Mouse (Mus musculus): ENCODE measurements around the gene Tmem11. TPM values are rescaled to one million over a fixed set of nuclear protein-coding genes. Genes with fewer than 3 reads are reported as not detected.
A peak's percentile ranks its signal among the peaks of the same experiment; 100 is the strongest.

Gene Tmem11
- polyA plus RNA-seq, 1 experiment: 39.8 TPM

DNA sequence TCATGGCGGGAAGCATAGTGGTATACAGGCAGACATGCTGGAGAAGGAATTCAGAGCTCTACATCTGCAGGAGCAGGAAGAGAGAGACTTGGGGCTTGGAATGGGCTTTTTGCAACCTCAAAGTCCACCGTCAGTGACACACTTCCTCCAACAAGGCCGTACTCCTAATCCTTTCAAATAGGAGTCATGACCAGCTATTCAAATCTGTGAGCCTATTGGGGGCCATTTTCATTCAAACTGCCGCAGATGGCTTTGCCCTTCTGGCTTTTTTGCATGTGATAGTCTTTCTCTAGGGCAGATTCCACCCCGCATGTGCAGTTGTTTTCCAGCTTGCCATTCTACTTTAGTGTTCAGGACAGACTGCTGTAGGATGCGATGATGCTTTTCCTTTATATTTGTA, 42.2 kb downstream of the Tmem11 start:
- DNase-seq (ENCODE audit: extremely low spot score in 1 of 2, low spot score in 1 of 2): no peak

- DNase-seq (ENCODE audit: extremely low spot score in 1 of 2, low spot score in 1 of 2): peak; percentile 91 to 97
These were observed 48.5 kb downstream of the Tmem11 start, which contains the start of gene Dhrs7b for GRCm38 (mm10) chr11:60830433-60831052. Gene Dhrs7b, plus strand, starts transcription at chr11:60830631.

DNA sequence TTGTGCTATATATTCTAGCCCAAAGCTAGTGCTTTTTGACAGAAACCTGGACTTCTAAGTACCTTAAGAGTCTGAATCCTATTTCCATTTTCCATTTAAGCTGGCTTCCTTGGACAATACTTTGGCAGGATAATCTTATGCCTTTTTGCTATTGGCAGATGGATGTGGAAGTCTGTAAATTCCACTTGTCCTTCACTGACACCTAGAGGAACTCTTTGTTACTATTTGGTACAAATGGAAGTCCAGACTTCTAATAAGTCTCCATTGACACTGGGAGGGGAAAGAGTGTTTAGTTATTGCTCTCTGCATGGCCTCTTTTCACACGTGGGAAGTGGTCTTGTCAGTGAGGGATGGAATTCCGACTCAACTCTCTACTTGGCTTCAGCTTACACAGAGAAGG, 50.2 kb downstream of the Tmem11 start:
- no peak for DNase-seq (ENCODE audit: extremely low spot score in 1 of 2, low spot score in 1 of 2)

DNA sequence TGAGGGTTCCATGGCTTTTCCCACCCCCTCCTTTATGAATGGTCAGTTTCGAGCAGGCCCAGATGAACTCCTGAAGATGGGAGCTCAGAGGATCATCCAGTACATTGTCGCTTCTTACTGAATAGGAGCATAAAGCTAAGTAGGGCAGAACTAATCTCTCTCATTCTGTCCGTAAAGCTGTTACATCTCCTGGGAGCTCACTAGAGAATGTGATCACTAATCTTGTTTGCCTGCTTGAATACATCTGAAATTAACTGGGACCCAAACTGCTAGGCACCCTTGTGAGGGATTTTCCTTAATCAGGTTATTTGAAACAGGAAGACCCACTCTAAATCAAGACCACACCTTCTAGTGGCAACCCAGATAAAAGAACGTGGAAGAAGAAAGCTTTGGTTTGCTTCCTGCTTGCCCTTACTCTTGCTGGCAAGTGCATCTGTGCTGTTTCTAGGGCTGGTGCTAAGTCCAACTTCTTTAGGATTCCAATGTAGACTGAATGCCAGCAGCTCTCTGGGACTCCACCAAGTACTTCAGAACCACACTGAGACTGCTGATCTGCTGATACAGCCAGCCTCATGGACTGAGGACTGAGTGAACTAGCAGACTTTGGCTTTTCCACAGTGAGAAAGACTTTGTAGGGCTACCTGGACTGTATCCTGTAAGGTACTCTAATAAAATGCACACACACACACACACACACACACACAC, 51.7 kb downstream of the Tmem11 start:
- no peak for DNase-seq (ENCODE audit: extremely low spot score in 1 of 2, low spot score in 1 of 2)

DNA sequence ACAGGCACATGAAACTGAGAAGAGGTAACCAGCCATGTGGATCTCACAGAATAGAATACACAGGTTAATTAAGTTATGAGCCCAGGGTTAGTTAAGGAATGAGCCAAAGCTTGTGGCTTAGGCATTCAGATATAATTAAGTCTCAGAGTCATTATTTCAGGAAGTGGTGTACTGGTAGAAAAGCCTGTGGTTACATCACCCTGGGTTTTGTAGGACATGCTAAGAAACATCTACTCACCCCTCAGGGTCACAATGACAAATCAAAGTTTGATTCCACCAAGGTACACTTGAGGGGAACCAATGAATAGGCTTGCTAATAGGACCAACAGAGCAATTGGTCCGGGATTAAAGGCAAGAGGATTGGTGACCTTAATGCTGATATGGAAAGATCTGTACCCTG, 52.4 kb downstream of the Tmem11 start:
- no peak for DNase-seq (ENCODE audit: extremely low spot score in 1 of 2, low spot score in 1 of 2)

DNA sequence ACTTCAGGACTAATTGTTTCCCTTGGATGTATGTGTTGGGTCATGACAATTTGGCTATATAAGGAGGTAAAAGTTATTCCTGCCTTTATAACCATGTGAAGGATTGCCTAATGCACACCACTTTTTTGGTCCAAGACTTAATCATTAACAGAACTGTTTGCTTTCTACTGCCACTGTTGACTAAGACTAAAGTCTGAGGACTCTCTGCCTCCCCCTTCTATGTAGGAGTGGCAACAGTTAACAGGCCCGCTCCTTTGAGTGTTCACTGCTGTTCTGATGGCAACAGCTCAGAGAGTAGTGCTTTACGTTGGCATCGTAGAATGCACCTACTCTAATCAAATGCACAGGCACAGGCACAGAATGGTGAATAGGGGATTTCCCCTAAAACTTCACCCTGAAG, 53.9 kb downstream of the Tmem11 start:
- no peak for DNase-seq (ENCODE audit: extremely low spot score in 1 of 2, low spot score in 1 of 2)

GRCm38 (mm10) chr11:60823771-60824170, 55.3 kb downstream of the Tmem11 start:
- no peak for DNase-seq (ENCODE audit: extremely low spot score in 1 of 2, low spot score in 1 of 2)

DNA sequence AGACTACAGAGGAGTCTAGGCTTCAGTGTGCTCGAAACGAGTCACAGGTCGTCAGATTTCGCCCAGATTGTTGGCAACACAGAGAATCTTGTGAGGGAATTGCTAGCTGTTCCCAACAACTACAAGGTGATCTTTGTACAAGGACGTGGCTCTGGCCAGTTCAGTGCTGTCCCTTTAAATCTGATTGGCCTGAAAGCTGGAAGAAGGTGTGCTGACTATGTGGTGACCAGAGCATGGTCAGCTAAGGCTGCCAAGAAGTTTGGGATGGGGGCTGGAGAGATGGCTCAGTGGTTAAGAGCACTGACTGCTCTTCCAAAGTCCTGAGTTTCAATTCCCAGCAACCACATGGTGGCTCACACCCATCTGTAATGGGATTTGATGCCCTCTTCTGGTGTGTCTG, 62.7 kb downstream of the Tmem11 start:
- DNase-seq (ENCODE audit: extremely low spot score in 1 of 2, low spot score in 1 of 2): no peak

Other genes starting within 250 kb of the Tmem11 start
- gene Llgl1, start 179.5 kb downstream of the Tmem11 start, polyA plus RNA-seq (2012; rRNA removed): 56.5 and 56.9 TPM in 2 replicates
- 116 and 131 TPM in 2 replicates for gene Flii, start 152.0 kb downstream of the Tmem11 start, polyA plus RNA-seq (2012; rRNA removed)
- 20.1 and 24.1 TPM in 2 replicates for gene Mief2, start 150.9 kb downstream of the Tmem11 start, polyA plus RNA-seq (2012; rRNA removed)
- 6.0 and 6.1 TPM in 2 replicates for gene Top3a, start 101.9 kb downstream of the Tmem11 start, polyA plus RNA-seq (2012; rRNA removed)
- gene Smcr8, start 101.7 kb downstream of the Tmem11 start, polyA plus RNA-seq (2012; rRNA removed): 10.7 and 12.3 TPM in 2 replicates
- gene Shmt1, start 67.6 kb downstream of the Tmem11 start, polyA plus RNA-seq (2012; rRNA removed): 2.0 and 2.2 TPM in 2 replicates
- gene Dhrs7b, start 48.6 kb downstream of the Tmem11 start, polyA plus RNA-seq (2012; rRNA removed): 19.3 and 19.9 TPM in 2 replicates
- 13.3 and 14.6 TPM in 2 replicates for gene Natd1, start 35.5 kb upstream of the Tmem11 start, polyA plus RNA-seq (2012; rRNA removed)
- 17.3 and 18.1 TPM in 2 replicates for gene Map2k3, start 52.8 kb upstream of the Tmem11 start, polyA plus RNA-seq (2012; rRNA removed)
- 17.8 and 19.5 TPM in 2 replicates for gene Kcnj12, start 143.3 kb upstream of the Tmem11 start, polyA plus RNA-seq (2012; rRNA removed)
- 2.6 and 3.6 TPM in 2 replicates for gene Tnfrsf13b, start 247.5 kb upstream of the Tmem11 start, polyA plus RNA-seq (2012; rRNA removed)